Mouse (Mus musculus): ENCODE measurements around the gene Smurf2. TPM values are rescaled to one million over a fixed set of nuclear protein-coding genes. Genes with fewer than 3 reads are reported as not detected.

Smurf2 gene
- polyA plus RNA-seq, 1 experiment from 2014 or later: 20.7 TPM

DNA sequence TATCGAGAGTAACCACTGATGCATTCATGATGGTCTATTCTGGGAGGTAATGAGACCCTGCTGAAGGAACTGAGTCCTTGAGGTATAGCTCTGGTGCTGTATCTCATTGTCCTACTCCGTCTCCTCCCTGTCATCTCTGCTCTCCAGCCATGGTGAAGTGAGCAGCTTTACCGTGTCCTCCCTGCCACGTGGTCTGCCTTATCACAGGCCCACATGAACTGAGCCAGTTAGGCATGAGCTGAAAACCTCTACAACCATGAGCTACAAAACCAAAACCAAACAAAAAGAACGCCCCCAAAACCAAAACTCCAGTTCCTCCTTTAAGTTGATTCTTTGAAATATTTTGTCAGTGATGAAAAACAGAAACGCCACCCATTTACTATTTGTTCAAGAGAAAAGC is 47.9 kb downstream of the Smurf2 start:
- Histone ChIP-seq H3K4me1 (ENCODE audit: control insufficient read depth, insufficient read depth, low read length) (no peaks in the 10 kb centered on the region), H3K4me3 (ENCODE audit: low read depth, low read length) (no peak overlapping the region), H3K9me3 (ENCODE audit: control insufficient read depth, low read length) (no peaks in the 10 kb centered on the region), H3K4me2 (ENCODE audit: low read depth, low read length) (no peak overlapping the region), H3K36me3 (ENCODE audit: control insufficient read depth, insufficient read depth, low read length) (peaks cover 16% of the 10 kb centered on the region), H3K27ac (replicated peaks; ENCODE audit: low read depth, low read length) (no peak overlapping the region), H3K9ac (ENCODE audit: low read depth, low read length) (no peak overlapping the region), H3K27me3 (replicated peaks; ENCODE audit: control insufficient read depth, insufficient read depth, low read length) (no peaks in the 10 kb centered on the region)
- no peak for DNase-seq (ENCODE audit: low spot score)
- ATAC-seq (ENCODE audit: low read depth): no peak
- 83% methylated on average over 6 of the region's 6 CpGs for WGBS

DNA sequence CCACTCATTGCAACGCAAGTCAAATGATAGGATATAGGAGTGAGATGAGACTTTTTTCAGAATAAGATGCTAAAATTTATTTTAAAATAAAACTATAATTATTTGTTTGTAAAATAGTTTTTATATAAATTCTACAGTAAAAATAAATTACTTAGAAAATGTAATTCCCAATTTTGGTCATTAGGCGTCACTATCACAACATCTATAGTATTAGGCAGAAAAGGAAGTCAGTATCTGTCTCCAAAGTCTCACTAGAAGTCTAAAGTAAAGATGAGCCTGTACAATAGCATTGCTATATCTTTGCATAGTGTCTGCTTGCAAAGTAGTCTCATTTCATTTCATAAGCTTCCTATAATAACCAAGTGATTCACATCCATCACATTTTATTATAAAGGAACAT is 69.1 kb downstream of the Smurf2 start:
- H3K36me3 ChIP-seq (ENCODE audit: control insufficient read depth, insufficient read depth, low read length): peaks cover 51% of the 10 kb centered on the region
- no peaks in the 10 kb centered on the region for H3K27me3 ChIP-seq (replicated peaks; ENCODE audit: control insufficient read depth, insufficient read depth, low read length)
- no peak overlapping the region for H3K4me3 ChIP-seq (ENCODE audit: low read depth, low read length)
- H3K27ac ChIP-seq (replicated peaks; ENCODE audit: low read depth, low read length): no peak overlapping the region
- no peak overlapping the region for H3K4me2 ChIP-seq (ENCODE audit: low read depth, low read length)
- DNase-seq (ENCODE audit: low spot score) (peak; percentile 39), ATAC-seq (ENCODE audit: low read depth) (no peak)
- H3K9ac ChIP-seq (ENCODE audit: low read depth, low read length): no peak overlapping the region
- no peaks in the 10 kb centered on the region for H3K9me3 ChIP-seq (ENCODE audit: control insufficient read depth, low read length)
- 54% methylated on average over 2 of the region's 2 CpGs for WGBS
- H3K4me1 ChIP-seq (ENCODE audit: control insufficient read depth, insufficient read depth, low read length): no peaks in the 10 kb centered on the region

DNA sequence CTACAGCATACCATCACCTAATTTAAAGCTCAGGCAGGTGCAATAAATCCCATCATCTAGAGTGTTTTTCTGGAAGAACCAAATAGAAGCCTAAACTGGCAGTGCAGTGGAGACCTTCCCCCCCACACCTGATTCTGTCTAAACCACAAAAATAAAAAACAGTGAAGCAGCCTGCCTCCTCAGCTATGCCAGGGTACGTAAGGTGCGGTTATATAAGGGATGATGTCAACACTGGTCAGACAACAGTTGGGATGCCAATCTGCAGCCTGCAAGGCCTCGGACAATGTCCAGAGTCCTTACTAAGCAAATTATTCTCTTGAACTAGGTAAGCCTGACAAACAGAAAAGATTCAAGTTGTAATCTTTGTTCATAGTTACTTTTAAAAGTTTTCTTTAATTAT is 78.5 kb downstream of the Smurf2 start:
- ATAC-seq (ENCODE audit: low read depth) (no peak), DNase-seq (ENCODE audit: low spot score) (no peak)
- 88% methylated on average over 3 of the region's 3 CpGs for WGBS
- H3K4me2 ChIP-seq (ENCODE audit: low read depth, low read length): no peak overlapping the region
- H3K27ac ChIP-seq (replicated peaks; ENCODE audit: low read depth, low read length): no peak overlapping the region
- H3K4me1 ChIP-seq (ENCODE audit: control insufficient read depth, insufficient read depth, low read length): no peaks in the 10 kb centered on the region
- peaks cover 59% of the 10 kb centered on the region for H3K36me3 ChIP-seq (ENCODE audit: control insufficient read depth, insufficient read depth, low read length)
- H3K9me3 ChIP-seq (ENCODE audit: control insufficient read depth, low read length): no peaks in the 10 kb centered on the region
- H3K27me3 ChIP-seq (replicated peaks; ENCODE audit: control insufficient read depth, insufficient read depth, low read length): no peaks in the 10 kb centered on the region
- H3K9ac ChIP-seq (ENCODE audit: low read depth, low read length): no peak overlapping the region
- no peak overlapping the region for H3K4me3 ChIP-seq (ENCODE audit: low read depth, low read length)

DNA sequence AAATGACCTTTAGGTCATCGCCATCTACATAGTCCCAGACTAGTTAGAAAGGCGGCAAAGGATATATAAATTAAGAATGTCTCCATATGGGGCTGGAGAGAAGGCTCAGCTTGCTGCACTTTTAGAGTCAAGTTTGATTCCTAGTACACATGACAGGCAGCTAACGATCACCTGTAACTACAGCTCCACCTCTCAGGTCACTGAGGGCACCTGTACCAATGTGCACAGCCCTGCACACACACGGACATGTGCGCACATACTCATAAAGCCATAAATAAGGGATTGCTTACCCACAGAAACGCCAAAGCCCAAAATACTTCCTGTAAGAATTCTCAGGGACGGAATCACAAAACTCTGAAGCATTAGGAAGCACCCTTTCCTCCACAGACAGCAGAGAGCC is 92.4 kb downstream of the Smurf2 start:
- WGBS: 89% methylated on average over 7 of the region's 7 CpGs
- Histone ChIP-seq H3K36me3 (ENCODE audit: control insufficient read depth, insufficient read depth, low read length) (peaks cover 82% of the 10 kb centered on the region), H3K27me3 (replicated peaks; ENCODE audit: control insufficient read depth, insufficient read depth, low read length) (no peaks in the 10 kb centered on the region), H3K9me3 (ENCODE audit: control insufficient read depth, low read length) (no peaks in the 10 kb centered on the region), H3K4me3 (ENCODE audit: low read depth, low read length) (no peak overlapping the region), H3K4me2 (ENCODE audit: low read depth, low read length) (no peak overlapping the region), H3K9ac (ENCODE audit: low read depth, low read length) (no peak overlapping the region), H3K27ac (replicated peaks; ENCODE audit: low read depth, low read length) (no peak overlapping the region), H3K4me1 (ENCODE audit: control insufficient read depth, insufficient read depth, low read length) (no peaks in the 10 kb centered on the region)
- ATAC-seq (ENCODE audit: low read depth) (no peak), DNase-seq (ENCODE audit: low spot score) (no peak)

DNA sequence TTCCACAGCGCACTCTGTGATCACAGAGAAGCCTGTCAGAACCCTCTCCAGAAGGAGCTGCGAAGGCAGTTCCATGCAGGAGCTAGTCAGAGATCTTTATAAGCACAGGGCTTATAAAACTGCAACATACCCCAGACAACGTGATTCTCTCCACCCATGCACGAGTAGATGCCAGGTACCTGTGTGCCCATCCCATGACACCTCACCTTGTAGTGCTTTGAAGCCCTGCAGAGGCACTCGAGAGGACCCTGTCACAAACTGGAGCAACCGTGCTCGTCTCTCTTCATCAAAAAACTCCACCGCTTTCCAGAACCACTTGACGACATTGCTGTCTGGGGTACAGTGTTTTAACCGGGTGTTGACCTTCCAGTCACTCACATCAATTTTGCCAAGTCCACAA is 96.1 kb downstream of the Smurf2 start:
- Histone ChIP-seq H3K36me3 (ENCODE audit: control insufficient read depth, insufficient read depth, low read length) (peaks cover 81% of the 10 kb centered on the region), H3K9ac (ENCODE audit: low read depth, low read length) (no peak overlapping the region)
- WGBS: 92% methylated on average over 10 of the region's 10 CpGs

DNA sequence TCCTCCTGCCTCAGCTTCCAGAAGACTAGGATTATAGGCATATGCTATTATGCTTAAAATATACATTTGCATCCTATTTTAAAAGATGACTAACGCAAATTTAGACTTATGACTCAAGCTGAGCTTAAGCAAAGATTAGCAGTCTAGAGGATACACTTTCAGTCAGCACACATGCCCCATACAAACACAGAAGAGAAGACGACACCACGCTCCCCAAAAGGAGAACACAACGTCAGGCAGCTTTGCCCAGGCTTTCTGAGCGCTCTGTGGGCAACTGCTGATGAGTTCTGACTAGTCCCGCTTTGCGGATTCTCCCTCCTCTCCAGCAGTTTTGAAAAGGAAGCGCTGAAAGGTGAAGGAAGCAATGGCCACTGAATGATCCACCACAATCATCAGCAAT is 96.8 kb downstream of the Smurf2 start:
- DNase-seq (ENCODE audit: low spot score) (no peak), ATAC-seq (ENCODE audit: low read depth) (no peak)
- Histone ChIP-seq H3K27me3 (replicated peaks; ENCODE audit: control insufficient read depth, insufficient read depth, low read length) (no peaks in the 10 kb centered on the region), H3K9me3 (ENCODE audit: control insufficient read depth, low read length) (no peaks in the 10 kb centered on the region), H3K4me1 (ENCODE audit: control insufficient read depth, insufficient read depth, low read length) (no peaks in the 10 kb centered on the region; the same call in 1 of the 2 replicates), H3K4me3 (ENCODE audit: low read depth, low read length) (no peak overlapping the region), H3K4me2 (ENCODE audit: low read depth, low read length) (no peak overlapping the region), H3K27ac (replicated peaks; ENCODE audit: low read depth, low read length) (no peak overlapping the region), H3K36me3 (ENCODE audit: control insufficient read depth, insufficient read depth, low read length) (peaks cover 83% of the 10 kb centered on the region), H3K9ac (ENCODE audit: low read depth, low read length) (no peak overlapping the region)
- 91% methylated on average over 8 of the region's 8 CpGs for whole genome bisulfite sequencing

More for the DNA sequence above, 96.1 kb downstream of the Smurf2 start:
- Histone ChIP-seq H3K27ac (replicated peaks; ENCODE audit: low read depth, low read length) (no peak overlapping the region), H3K4me1 (ENCODE audit: control insufficient read depth, insufficient read depth, low read length) (no peaks in the 10 kb centered on the region; the same call in 1 of the 2 replicates), H3K9me3 (ENCODE audit: control insufficient read depth, low read length) (no peaks in the 10 kb centered on the region), H3K4me2 (ENCODE audit: low read depth, low read length) (no peak overlapping the region), H3K27me3 (replicated peaks; ENCODE audit: control insufficient read depth, insufficient read depth, low read length) (no peaks in the 10 kb centered on the region), H3K4me3 (ENCODE audit: low read depth, low read length) (no peak overlapping the region)
- DNase-seq (ENCODE audit: low spot score) (no peak), ATAC-seq (ENCODE audit: low read depth) (no peak)

DNA sequence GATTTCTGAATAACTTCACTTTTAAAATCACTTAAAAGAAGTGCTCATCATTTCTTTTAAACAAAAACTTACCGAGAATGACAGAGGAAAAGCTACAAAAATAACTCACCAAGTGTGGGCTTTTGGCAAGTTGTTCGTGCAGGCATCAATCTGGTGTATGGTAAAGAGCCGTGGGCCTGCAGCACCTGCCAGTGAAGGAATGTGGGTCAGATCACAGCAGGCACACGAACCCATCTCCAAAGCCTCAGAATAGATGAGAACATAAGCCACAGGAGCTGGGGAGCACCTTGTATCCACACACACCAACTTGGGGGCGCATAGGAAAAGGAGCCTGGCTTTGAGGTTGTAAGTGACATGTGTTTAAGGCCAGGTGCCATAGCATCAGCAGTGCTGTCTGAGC is 97.6 kb downstream of the Smurf2 start:
- Histone ChIP-seq H3K9ac (ENCODE audit: low read depth, low read length) (no peak overlapping the region), H3K36me3 (ENCODE audit: control insufficient read depth, insufficient read depth, low read length) (peaks cover 82% of the 10 kb centered on the region), H3K4me2 (ENCODE audit: low read depth, low read length) (no peak overlapping the region), H3K27me3 (replicated peaks; ENCODE audit: control insufficient read depth, insufficient read depth, low read length) (no peaks in the 10 kb centered on the region), H3K9me3 (ENCODE audit: control insufficient read depth, low read length) (no peaks in the 10 kb centered on the region), H3K27ac (replicated peaks; ENCODE audit: low read depth, low read length) (no peak overlapping the region), H3K4me1 (ENCODE audit: control insufficient read depth, insufficient read depth, low read length) (no peaks in the 10 kb centered on the region; the same call in 1 of the 2 replicates), H3K4me3 (ENCODE audit: low read depth, low read length) (no peak overlapping the region)
- 88% methylated on average over 5 of the region's 5 CpGs for WGBS
- ATAC-seq (ENCODE audit: low read depth): no peak
- no peak for DNase-seq (ENCODE audit: low spot score)

DNA sequence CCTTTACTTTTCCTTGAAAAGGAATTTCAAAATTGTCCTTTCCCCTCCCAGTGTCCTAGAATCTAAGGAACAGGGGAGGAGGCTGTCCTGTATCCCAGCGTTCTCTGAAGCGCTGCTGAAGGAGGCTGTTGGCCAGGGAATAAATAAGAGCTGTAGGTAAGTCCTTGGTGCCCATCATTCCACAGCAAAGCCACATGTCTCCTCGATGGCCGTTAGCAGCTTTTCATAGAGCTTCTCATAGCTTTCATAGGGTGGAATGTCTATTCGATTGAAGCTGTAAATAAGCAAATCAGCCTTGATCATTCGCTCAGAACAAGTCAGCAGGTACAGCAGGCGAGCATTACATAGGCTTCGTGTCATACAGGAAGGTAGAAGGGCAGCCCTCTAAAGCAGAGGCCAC is 98.0 kb downstream of the Smurf2 start:
- H3K27ac ChIP-seq (replicated peaks; ENCODE audit: low read depth, low read length): no peak overlapping the region
- H3K9me3 ChIP-seq (ENCODE audit: control insufficient read depth, low read length): no peaks in the 10 kb centered on the region
- H3K36me3 ChIP-seq (ENCODE audit: control insufficient read depth, insufficient read depth, low read length): peaks cover 82% of the 10 kb centered on the region
- H3K4me3 ChIP-seq (ENCODE audit: low read depth, low read length): no peak overlapping the region
- no peaks in the 10 kb centered on the region; the same call in 1 of the 2 replicates for H3K4me1 ChIP-seq (ENCODE audit: control insufficient read depth, insufficient read depth, low read length)
- H3K9ac ChIP-seq (ENCODE audit: low read depth, low read length): no peak overlapping the region
- 86% methylated on average over 8 of the region's 8 CpGs for WGBS
- no peaks in the 10 kb centered on the region for H3K27me3 ChIP-seq (replicated peaks; ENCODE audit: control insufficient read depth, insufficient read depth, low read length)
- no peak overlapping the region for H3K4me2 ChIP-seq (ENCODE audit: low read depth, low read length)
- DNase-seq (ENCODE audit: low spot score) (no peak), ATAC-seq (ENCODE audit: low read depth) (no peak)

DNA sequence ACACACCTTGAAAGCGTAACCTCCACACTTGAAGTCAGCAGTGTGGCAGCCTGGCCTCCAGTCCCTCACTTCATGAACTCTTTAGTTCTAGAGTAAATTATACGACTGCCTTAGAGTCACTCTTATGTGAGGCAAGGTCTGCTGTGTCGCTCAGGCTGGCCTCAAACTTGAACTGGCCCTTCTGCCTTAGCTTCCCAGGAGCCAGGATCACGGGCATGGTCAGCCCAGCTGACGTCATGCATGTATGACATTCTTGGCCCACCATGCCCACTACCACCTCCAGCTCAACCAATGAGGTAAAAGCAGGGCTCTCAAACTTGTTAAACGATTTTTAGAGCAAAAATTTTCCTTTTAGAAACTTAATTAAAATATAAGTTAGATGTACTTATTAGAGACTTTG is 99.1 kb downstream of the Smurf2 start:
- H3K4me3 ChIP-seq (ENCODE audit: low read depth, low read length): no peak overlapping the region
- no peaks in the 10 kb centered on the region; the same call in 1 of the 2 replicates for H3K4me1 ChIP-seq (ENCODE audit: control insufficient read depth, insufficient read depth, low read length)
- H3K27ac ChIP-seq (replicated peaks; ENCODE audit: low read depth, low read length): no peak overlapping the region
- no peak for DNase-seq (ENCODE audit: low spot score)
- ATAC-seq (ENCODE audit: low read depth): no peak
- H3K27me3 ChIP-seq (replicated peaks; ENCODE audit: control insufficient read depth, insufficient read depth, low read length): no peaks in the 10 kb centered on the region
- no peaks in the 10 kb centered on the region for H3K9me3 ChIP-seq (ENCODE audit: control insufficient read depth, low read length)
- WGBS: 83% methylated on average over 6 of the region's 6 CpGs
- no peak overlapping the region for H3K9ac ChIP-seq (ENCODE audit: low read depth, low read length)
- no peak overlapping the region for H3K4me2 ChIP-seq (ENCODE audit: low read depth, low read length)
- peaks cover 84% of the 10 kb centered on the region for H3K36me3 ChIP-seq (ENCODE audit: control insufficient read depth, insufficient read depth, low read length)

Data from embryonic facial prominence, embryonic 14.5 days (tissue).